Mouse (Mus musculus): ENCODE measurements at regions not wholly inside any gene's neighbourhood (a gene's known extent, or its start where the extent isn't known, plus 50 kb on each side); places are given as distances from the start of the nearest gene placed in this dataset.

DNA sequence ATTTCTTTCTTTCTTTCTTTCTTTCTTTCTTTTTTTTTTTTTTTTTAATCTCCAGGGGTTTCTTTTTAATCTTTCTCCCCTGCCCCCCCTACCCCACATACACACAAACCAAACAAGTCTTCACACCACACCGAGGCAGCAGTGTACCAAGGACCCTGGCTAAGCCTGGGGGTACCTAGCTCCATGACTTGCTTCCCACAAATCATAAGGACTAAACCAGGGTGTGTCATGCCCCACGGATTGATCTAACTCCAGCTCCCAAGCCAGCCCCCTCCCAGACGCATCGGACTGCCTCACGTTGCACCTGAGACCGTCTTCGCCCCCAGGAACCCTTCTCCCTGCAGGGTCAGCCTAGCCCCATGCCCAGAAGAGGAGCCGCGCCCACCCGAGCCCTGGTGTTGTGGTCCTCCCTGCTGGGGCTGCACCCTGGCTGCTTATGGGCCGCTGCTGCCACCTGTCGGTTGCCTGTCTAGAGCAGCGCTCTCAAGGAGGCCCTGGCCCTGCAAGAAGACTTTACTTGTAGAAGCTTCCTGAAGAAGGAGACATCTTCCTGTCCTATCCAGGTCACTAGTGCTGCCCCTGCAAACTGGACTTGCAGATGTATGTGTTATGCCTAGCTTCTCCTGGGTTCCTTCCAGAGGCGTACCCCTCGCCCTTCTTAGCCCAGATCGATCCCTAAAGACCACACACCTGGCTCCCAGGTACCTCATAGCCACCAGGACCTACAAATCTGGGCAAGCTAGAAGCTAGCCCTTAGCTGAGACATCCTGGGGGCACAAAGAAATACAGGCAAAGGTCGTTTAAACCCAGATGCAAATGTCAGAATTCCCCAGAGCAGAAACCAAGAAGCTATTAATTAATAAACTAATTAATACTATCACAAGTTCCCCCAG lies 56.2 kb upstream of the Plet1 start:
- TF ChIP-seq EP300 (IDR thresholded peaks at IDR 0.05; ENCODE audit: low read depth) (no peak), CTCF (IDR thresholded peaks at IDR 0.05; ENCODE audit: low read depth) (peak; percentile 90)

All from heart, postnatal 0 days (tissue).